Mouse (Mus musculus): ENCODE measurements around the gene Car12. TPM values are rescaled to one million over a fixed set of nuclear protein-coding genes. Genes with fewer than 3 reads are reported as not detected.

Gene Car12
- polyA plus RNA-seq, 1 experiment: 2.8 TPM

DNA sequence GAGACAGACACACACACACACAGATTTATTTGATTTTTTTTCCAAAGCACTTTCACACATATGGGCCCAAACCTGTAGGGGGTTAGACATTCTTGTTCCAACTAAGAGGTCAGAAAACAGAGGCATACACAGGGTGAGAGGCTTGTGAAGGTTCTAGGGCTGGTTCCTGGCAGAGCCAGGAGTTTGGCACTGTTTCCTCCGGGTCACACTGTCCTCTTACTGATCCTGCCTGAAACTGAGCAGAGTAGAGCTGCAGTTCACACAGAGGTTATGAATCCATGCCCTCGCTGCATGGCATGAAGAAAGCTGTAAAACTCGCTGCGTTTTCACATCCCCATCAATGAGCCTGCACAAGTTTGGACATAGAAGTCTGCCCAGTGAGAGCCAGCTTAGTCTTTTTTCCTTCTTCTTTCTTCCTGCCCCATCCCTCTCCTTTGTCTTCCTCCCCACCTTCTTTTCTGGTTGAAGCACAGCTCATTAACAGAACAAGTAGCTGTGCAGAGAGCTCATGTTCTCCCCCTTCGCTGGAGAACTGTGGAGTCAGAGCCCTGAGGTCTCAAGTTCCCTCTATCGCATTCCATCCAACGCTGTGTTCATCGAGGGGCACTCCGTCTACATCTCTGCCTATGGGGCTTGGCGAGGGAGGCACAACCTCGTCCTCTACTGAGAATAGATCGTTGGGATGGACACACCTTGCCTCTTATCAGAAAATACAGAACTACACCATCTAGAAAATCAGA is 4.5 kb upstream of the Car12 start:
- 78% methylated on average over 12 of the region's 12 CpGs for WGBS
- Histone ChIP-seq H3K27me3 (ENCODE audit: control insufficient read depth, insufficient read depth, low read length) (no peaks in the 10 kb centered on the region), H3K36me3 (ENCODE audit: control insufficient read depth, insufficient read depth, low read length) (no peaks in the 10 kb centered on the region), H3K27ac (ENCODE audit: insufficient read depth, low read depth, low read length) (no peak overlapping the region), H3K4me3 (ENCODE audit: low read depth, low read length) (no peak overlapping the region), H3K4me1 (ENCODE audit: control insufficient read depth, insufficient read depth, insufficient read length, low read length) (peaks cover 16% of the 10 kb centered on the region)
- TF ChIP-seq CTCF (IDR thresholded peaks at IDR 0.05; ENCODE audit: extremely low read depth, insufficient read length, insufficient replicate concordance, low read depth, low read length) (no peak), POLR2A (IDR thresholded peaks at IDR 0.05; ENCODE audit: low read depth, low read length) (no peak)

DNA sequence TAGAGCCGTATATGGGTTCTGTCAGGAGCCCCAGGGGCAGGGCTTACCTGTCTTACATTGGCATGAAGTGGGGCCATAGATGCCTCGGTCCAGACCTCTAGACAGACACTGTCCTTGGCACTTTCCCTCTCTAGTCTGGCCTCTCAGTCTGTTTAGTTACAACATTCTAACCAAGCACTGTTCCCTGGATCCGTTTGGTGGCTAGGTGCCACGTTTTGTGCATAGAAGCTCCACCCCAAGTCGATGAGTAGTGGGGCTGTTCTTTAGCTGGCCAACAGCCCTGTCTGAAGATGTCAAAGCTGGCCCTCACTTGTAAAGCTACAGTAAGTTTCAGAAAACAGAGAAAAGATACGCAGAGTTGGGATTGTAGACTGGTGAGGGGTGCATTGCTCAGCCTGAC is 2.9 kb upstream of the Car12 start:
- H3K27ac ChIP-seq (ENCODE audit: insufficient read depth, low read depth, low read length): no peak overlapping the region
- WGBS: 55% methylated on average over 6 of the region's 6 CpGs
- peaks cover 19% of the 10 kb centered on the region for H3K4me1 ChIP-seq (ENCODE audit: control insufficient read depth, insufficient read depth, insufficient read length, low read length)
- H3K27me3 ChIP-seq (ENCODE audit: control insufficient read depth, insufficient read depth, low read length): no peaks in the 10 kb centered on the region; the same call in 1 of the 2 replicates
- no peaks in the 10 kb centered on the region for H3K36me3 ChIP-seq (ENCODE audit: control insufficient read depth, insufficient read depth, low read length)
- TF ChIP-seq CTCF (IDR thresholded peaks at IDR 0.05; ENCODE audit: extremely low read depth, insufficient read length, insufficient replicate concordance, low read depth, low read length): no peak
- no peak for TF ChIP-seq POLR2A (IDR thresholded peaks at IDR 0.05; ENCODE audit: low read depth, low read length)
- no peak overlapping the region for H3K4me3 ChIP-seq (ENCODE audit: low read depth, low read length)

DNA sequence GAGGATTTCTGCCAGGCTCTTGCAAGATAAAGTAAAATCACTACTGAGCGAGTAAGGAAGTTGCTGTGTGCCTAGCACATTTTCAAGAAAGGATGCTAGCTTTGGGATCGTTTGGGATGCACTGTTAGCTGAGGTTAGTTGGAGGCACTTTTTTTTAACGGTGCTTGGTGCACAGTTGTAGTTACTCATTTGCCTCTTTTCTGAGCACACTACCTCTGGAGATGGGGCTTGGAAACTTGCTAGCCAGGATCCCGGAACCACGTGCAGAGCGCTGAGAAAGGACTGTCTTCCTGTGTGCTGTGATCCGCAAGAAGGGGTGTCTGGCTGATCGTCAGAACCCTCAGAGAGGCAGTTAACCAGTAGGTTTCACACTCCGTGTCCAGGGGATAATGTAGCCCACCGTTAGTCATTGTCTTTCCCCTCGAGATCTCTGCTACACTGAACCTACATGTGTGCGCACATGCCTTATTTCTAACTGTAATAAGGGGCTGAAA is 583 bp downstream of the Car12 start:
- 6% methylated on average over 12 of the region's 12 CpGs for WGBS
- Histone ChIP-seq H3K4me3 (ENCODE audit: low read depth, low read length) (peak overlapping the region; percentile 33), H3K27ac (ENCODE audit: insufficient read depth, low read depth, low read length) (no peak overlapping the region)

DNA sequence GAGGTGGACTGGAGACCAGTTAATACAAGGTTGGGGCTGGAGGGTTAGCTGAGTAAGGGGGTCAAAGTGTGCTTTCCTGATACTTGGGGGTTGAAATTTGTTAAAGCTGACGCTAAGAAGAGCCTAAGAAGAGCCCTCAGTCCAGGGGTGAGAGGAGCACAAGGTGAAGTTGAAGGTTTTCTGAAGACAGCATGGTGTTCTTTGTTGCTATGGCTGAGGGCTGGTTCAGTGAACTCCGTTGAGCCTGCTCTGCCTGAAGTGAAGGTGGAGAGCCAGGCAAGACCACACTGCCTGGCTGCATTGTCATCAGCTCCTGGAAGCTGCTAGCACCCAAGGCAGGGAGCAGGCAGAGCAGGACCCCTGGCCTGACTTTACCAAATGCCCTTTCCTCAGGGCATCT is 1.9 kb downstream of the Car12 start:
- H3K4me3 ChIP-seq (ENCODE audit: low read depth, low read length): no peak overlapping the region
- H3K27ac ChIP-seq (ENCODE audit: insufficient read depth, low read depth, low read length): no peak overlapping the region
- H3K4me1 ChIP-seq (ENCODE audit: control insufficient read depth, insufficient read depth, insufficient read length, low read length): peaks cover 19% of the 10 kb centered on the region
- TF ChIP-seq POLR2A (IDR thresholded peaks at IDR 0.05; ENCODE audit: low read depth, low read length): no peak
- no peak for TF ChIP-seq CTCF (IDR thresholded peaks at IDR 0.05; ENCODE audit: extremely low read depth, insufficient read length, insufficient replicate concordance, low read depth, low read length)
- WGBS: 67% methylated on average over 2 of the region's 2 CpGs
- H3K27me3 ChIP-seq (ENCODE audit: control insufficient read depth, insufficient read depth, low read length): no peaks in the 10 kb centered on the region; the same call in 1 of the 2 replicates
- H3K36me3 ChIP-seq (ENCODE audit: control insufficient read depth, insufficient read depth, low read length): no peaks in the 10 kb centered on the region

More for the DNA sequence above, 583 bp downstream of the Car12 start:
- H3K4me1 ChIP-seq (ENCODE audit: control insufficient read depth, insufficient read depth, insufficient read length, low read length): peaks cover 19% of the 10 kb centered on the region
- no peaks in the 10 kb centered on the region; the same call in 1 of the 2 replicates for H3K27me3 ChIP-seq (ENCODE audit: control insufficient read depth, insufficient read depth, low read length)
- H3K36me3 ChIP-seq (ENCODE audit: control insufficient read depth, insufficient read depth, low read length): no peaks in the 10 kb centered on the region
- TF ChIP-seq CTCF (IDR thresholded peaks at IDR 0.05; ENCODE audit: extremely low read depth, insufficient read length, insufficient replicate concordance, low read depth, low read length): no peak

DNA sequence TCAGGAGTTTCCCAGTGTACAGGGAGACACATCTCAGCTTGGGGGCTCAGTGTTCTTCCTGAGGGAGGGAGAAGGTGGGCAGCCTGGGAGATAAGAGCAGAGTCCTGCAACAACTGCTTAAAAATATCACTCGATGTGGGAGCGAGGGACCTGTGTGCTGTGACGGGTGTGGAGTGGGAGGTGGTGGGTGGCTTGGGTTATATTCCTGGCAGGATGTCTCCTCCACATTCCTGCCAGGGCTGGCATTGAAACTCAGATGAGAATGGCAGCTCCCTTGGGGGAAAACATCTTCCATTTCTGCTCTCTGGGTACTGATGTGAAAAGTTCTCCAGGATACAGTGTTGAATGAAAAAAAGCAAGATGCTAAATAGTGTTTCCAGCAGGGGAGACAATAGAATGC is 3.0 kb downstream of the Car12 start:
- 84% methylated on average over 3 of the region's 3 CpGs for WGBS
- Histone ChIP-seq H3K4me3 (ENCODE audit: low read depth, low read length) (no peak overlapping the region), H3K4me1 (ENCODE audit: control insufficient read depth, insufficient read depth, insufficient read length, low read length) (peaks cover 19% of the 10 kb centered on the region), H3K27me3 (ENCODE audit: control insufficient read depth, insufficient read depth, low read length) (no peaks in the 10 kb centered on the region; the same call in 1 of the 2 replicates), H3K36me3 (ENCODE audit: control insufficient read depth, insufficient read depth, low read length) (no peaks in the 10 kb centered on the region), H3K27ac (ENCODE audit: insufficient read depth, low read depth, low read length) (no peak overlapping the region)
- TF ChIP-seq CTCF (IDR thresholded peaks at IDR 0.05; ENCODE audit: extremely low read depth, insufficient read length, insufficient replicate concordance, low read depth, low read length) (no peak), POLR2A (IDR thresholded peaks at IDR 0.05; ENCODE audit: low read depth, low read length) (no peak)

DNA sequence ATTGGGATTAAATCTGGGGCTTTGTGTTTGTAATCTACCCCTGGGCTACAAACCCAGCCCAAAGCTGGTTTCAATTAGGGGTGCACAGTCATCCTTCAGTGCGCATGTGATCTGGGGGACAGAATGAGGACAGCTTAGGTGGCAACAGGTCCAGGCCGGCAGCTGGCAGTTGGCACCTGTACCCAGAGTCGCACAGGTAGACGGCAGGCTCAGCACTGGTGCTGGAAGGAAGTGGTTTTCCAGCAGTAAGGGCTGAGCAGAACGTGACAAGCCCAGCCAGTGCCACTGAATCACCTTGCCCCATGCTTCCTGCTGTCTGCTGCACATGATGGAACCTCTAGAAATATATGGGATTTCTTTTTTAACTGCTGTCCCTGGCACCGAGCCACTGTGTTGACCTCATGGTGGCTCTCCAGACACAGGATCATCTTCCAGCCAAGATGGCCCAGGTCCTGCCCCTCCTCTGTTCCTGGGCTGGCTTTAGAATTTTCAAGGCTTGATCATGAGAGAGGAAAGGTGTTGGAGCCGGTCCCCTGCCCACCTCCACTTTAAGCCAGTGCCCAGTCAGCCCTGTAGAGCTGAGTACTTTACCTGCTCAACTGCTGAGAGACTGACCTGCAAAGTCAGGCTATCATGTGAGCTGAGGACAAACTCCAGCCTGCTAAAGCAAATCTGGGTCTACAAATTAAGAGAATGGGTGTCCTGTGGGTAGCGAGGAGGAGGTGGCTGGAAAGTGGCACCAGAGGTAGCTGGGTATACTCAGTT is 7.4 kb downstream of the Car12 start:
- no peaks in the 10 kb centered on the region for H3K27me3 ChIP-seq (ENCODE audit: control insufficient read depth, insufficient read depth, low read length)
- whole genome bisulfite sequencing: 81% methylated on average over 8 of the region's 8 CpGs
- H3K4me1 ChIP-seq (ENCODE audit: control insufficient read depth, insufficient read depth, insufficient read length, low read length): peaks cover 12% of the 10 kb centered on the region; the same call in 1 of the 2 replicates
- no peak overlapping the region for H3K4me3 ChIP-seq (ENCODE audit: low read depth, low read length)
- H3K36me3 ChIP-seq (ENCODE audit: control insufficient read depth, insufficient read depth, low read length): no peaks in the 10 kb centered on the region
- no peak for TF ChIP-seq CTCF (IDR thresholded peaks at IDR 0.05; ENCODE audit: extremely low read depth, insufficient read length, insufficient replicate concordance, low read depth, low read length)
- no peak for TF ChIP-seq POLR2A (IDR thresholded peaks at IDR 0.05; ENCODE audit: low read depth, low read length)
- no peak overlapping the region for H3K27ac ChIP-seq (ENCODE audit: insufficient read depth, low read depth, low read length)
